Mouse (Mus musculus): Measurements from ENCODE around the gene Polr2h.
"Not testable (repeated sequence)": the region's sequence is repeated elsewhere in the genome, so short reads cannot be mapped to it uniquely, and the experiment has no call there.

The Polr2h gene

GRCm38 (mm10) chr16:20717181-20717977 is at the start of gene Polr2h, which contains the start of gene Clcn2:
Gene Polr2h (plus strand): TSS chr16:20717665.
Gene Clcn2 (minus strand): TSS chr16:20717746.
- peak; percentile 98 for DNase-seq

DNA sequence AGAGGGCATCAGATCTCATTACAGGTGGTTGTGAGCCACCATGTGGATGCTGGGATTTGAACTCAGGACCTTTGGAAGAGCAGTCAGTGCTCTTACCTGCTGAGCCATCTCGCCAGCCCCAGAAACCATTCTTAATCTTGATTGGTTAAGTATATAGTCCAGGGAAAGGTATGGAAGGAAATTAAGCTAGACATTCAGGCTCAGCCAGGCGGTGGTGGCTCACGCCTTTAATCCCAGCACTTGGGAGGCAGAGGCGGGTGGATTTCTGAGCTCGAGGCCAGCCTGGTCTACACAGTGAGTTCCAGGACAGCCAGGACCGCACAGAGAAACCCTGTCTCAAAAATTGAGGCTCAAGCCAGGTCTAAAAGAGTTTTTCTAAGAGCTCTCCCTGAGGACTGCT is 49.5 kb upstream of the Polr2h start, which contains the start of gene Eif4g1:
Eif4g1 (plus strand) TSS at position 301 of the 400 bp plus-strand sequence.
- DNase-seq = not testable (repeated sequence)

GRCm38 (mm10) chr16:20670291-20670690 is 47.2 kb upstream of the Polr2h start:
- no peak for DNase-seq

DNA sequence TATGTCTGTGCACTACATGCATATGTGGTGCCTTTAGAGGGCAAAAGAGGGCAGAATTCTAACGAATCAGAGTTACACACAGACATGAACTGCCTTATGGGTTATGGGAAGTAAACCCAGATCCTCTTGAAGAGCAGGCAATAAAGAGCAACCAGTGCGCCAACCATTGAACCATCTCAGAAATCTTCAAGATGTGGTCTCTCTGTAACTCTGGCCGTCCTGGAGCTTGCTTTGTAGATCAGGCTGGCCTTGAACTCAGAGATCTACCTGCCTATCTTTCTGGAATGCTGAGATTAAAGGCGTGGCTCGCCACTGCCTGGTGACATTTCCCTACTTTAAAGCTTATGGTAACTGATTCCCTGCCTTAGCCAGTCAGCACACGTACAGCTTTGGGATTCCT is 45.6 kb upstream of the Polr2h start:
- no peak for DNase-seq

DNA sequence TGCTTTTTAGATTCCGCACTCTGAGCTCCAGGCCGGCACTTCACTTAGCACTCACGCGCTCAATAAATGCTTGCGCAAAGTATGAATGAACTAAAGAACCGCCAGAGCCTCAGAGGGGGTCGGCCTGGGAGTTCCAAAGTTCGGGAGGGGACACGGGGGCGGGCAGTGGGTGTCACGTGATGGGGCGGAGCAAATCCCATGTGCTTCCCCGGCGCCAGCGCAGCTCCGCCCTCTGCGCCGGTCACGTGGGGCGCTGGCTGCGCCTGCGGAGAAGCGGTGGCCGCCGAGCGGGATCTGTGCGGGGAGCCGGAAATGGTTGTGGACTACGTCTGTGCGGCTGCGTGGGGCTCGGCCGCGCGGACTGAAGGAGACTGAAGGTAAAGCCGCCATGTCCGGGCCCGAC is 45.0 kb upstream of the Polr2h start:
- peak; percentile 97 for DNase-seq

- DNase-seq = peak; percentile 45
Observed at GRCm38 (mm10) chr16:20672965-20673705, 44.3 kb upstream of the Polr2h start.

DNA sequence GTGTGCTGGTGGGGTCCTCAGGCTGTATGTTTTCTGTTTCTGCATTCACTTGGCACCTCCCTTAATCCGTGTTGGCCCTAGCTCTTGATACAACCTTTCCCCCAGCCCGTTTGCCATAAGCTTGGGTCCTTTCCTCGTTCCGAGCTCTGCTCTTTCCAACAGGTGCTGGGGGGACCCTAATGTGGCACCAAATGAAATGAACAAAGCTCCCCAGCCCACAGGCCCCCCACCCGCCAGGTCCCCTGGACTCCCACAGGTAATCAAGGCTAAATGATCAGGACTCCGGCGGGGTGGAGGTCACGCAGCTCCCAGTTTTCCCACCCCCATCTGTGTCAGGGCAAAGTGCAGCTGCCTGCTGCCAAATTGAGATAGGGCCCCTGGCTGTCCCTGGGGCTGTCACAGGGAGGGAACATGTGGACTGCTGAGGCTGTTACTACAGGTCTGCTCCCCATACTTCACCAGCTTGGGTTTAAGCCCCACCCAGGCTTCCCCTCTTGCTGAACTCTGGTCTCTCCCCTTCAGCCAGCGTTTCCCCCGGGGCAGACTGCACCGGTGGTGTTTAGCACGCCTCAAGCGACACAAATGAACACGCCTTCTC is 43.7 kb upstream of the Polr2h start:
- DNase-seq = peak; percentile 80

DNA sequence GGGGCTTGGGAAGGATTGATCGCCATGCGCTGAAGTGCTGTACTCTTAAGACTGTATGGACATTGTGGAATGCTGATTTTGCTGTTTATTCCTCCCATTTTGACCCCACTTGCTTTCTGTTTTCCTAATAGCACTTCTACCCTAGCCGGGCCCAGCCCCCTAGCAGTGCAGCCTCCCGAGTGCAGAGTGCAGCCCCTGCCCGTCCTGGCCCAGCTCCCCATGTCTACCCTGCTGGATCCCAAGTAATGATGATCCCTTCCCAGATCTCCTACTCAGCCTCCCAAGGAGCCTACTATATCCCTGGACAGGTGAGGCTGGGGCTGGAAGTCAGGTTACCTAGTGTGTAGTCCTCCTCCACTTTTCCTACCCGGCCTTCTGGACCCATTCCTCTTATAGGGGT is 42.3 kb upstream of the Polr2h start:
- no peak for DNase-seq

DNA sequence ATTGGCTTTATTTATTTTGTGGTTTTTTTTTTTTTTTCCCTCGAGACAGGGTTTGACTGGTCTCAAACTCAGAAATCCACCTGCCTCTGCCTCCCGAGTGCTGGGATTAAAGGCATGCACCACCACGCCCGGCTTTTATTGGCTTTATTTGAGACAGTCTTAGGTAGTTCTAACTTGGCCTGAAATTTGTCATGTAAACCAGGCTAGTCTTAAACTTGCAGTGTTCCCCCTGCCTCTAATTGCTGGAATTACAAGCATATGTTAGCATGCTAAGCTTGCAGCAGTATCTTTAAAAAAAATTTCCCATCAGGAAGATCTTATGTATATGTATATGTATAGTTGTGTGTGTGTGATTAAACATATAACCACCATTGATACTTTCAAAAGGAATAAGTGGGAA is 40.8 kb upstream of the Polr2h start:
- DNase-seq = no peak

DNA sequence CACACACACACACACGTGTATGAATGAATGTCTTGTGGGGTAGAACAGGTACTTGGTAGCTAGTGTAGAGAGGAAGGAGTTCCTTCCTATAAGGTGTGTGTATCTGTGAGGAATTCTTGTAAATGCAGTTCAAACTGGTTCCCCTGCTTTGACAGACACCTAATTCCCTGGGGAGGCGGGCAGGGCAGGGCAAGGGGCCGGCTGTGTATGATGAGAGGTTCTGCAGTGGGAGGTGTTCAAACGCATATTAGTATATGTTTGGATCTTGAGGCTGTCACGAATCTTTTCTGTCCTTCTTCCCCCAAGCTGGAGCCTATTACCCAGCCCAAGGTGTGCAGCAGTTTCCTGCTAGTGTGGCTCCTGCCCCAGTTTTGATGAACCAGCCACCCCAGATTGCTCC is 40.1 kb upstream of the Polr2h start:
- DNase-seq = no peak

DNA sequence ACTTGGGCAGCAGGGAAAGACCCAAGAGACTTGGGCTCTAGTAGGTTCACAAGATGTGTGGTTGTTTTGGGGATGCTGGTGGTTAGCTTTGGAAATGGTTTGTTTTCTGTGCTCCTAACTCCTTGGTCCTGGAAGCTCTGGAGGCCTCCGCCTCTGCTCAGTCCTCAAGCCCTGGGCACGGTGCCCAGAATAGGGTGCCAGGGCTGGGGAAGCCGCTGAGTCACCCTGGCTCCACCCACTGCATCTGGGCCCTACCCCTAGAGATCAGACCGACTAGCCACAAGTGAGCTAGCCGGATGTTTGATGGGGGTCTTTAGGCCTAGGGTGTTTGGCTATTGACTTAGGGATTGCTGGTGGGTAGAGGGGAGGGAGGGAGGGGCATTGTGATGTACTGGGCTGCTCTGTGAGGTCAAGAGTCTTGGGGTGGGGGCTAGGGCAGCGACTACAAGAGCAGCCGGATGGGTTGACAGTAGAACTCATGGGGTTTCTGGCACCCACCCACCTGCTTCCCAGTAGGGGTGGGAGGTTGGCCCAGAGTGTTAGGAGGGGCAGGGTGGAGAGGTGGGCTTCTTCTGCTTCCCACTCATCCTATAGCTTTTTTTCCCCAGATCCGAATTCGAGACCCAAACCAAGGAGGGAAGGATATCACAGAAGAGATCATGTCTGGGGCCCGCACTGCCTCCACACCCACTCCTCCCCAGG is 39.3 kb upstream of the Polr2h start:
- DNase-seq = peak; percentile 82

DNA sequence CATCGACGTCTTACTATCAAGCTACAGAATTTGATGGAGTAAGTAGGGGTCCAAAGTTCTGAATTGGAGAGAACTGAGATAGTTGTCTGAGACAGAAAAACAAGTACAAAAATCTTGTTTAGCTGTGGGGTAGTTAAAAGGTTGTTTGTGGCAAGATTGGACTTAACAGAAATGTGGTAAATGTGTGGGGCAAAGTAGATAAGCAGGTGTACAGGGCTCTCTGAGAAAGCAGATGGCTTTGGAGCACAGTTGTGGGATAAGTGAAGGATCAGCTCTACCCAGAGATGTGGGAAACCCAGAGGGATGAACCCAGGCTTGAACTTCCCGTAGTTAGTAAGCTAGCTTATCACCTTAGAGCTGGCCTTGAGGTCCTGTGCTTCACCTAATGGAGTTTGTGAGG is 26.7 kb upstream of the Polr2h start:
- DNase-seq = no peak

- DNase-seq = no peak
Observed at GRCm38 (mm10) chr16:20691617-20692016, 25.8 kb upstream of the Polr2h start.

- DNase-seq = no peak
Observed at GRCm38 (mm10) chr16:20692241-20692965, 25.1 kb upstream of the Polr2h start.

GRCm38 (mm10) chr16:20693111-20693701 is 24.3 kb upstream of the Polr2h start, which contains the start of gene Fam131a:
Gene Fam131a (plus strand): TSS chr16:20693241.
- peak; percentile 81 for DNase-seq

GRCm38 (mm10) chr16:20694781-20695180 is 22.7 kb upstream of the Polr2h start:
- no peak for DNase-seq

DNA sequence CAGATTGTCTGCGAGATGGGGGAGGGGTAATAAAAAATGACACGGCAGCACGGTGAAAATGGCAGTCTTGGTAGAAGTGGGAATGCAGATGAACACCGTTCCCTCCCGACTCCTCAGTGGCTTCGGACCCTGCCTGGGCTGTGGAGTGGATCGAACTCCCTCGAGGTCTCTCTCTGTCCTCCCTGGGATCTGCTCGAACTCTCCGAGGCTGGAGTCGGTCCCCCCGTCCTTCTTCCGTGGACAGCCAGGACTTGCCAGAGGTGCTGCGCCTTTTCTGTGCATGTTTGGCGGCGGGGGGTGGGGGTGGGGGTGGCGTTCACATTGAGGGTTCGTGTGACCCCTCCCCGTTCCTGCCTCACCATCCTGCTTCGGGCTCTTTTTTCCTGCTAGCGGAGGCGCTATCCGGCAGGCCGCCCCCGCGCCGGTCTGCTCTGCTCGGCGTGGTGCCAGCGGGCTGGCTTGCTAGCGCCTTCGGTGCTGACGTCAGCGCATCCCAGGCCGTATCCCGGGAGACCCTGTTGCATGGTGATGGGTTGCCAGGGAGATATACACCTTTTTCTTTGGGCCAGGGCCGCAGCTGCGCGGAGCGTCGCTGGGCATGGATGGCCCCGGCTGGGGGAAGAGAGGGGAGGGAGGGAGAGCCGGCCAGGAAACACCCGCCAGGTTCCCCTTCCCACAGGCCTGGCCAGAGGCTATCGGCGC is 21.7 kb upstream of the Polr2h start:
- DNase-seq = peak; percentile 76

- no peak for DNase-seq
Observed at GRCm38 (mm10) chr16:20699266-20699665, 18.2 kb upstream of the Polr2h start.

GRCm38 (mm10) chr16:20700036-20700435 is 17.4 kb upstream of the Polr2h start:
- DNase-seq = no peak

DNA sequence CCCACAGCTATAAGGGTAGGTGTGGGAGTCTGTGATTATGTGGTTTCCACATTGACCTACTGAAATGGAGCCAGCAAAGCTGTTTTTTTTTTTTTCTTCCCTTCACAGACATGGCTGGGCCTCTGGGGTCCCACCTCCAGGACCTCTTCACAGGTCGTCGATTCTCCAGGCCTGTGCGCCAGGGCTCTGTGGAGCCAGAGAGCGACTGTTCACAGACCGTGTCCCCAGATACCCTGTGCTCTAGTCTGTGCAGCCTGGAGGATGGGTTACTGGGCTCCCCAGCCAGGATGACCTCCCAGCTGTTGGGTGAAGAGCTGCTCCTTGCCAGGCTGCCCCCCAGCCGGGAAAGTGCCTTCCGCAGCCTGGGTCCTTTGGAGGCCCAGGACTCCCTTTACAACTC is 16.1 kb upstream of the Polr2h start:
- DNase-seq = no peak
